Mouse (Mus musculus): ENCODE measurements around the gene Gclm. TPM values are rescaled to one million over a fixed set of nuclear protein-coding genes. Genes with fewer than 3 reads are reported as not detected.
"Not testable (repeated sequence)": the region's sequence is repeated elsewhere in the genome, so short reads cannot be mapped to it uniquely, and the experiment has no call there.

Gene Gclm
- polyA plus RNA-seq, 1 experiment from 2014 or later = 367 TPM

DNA sequence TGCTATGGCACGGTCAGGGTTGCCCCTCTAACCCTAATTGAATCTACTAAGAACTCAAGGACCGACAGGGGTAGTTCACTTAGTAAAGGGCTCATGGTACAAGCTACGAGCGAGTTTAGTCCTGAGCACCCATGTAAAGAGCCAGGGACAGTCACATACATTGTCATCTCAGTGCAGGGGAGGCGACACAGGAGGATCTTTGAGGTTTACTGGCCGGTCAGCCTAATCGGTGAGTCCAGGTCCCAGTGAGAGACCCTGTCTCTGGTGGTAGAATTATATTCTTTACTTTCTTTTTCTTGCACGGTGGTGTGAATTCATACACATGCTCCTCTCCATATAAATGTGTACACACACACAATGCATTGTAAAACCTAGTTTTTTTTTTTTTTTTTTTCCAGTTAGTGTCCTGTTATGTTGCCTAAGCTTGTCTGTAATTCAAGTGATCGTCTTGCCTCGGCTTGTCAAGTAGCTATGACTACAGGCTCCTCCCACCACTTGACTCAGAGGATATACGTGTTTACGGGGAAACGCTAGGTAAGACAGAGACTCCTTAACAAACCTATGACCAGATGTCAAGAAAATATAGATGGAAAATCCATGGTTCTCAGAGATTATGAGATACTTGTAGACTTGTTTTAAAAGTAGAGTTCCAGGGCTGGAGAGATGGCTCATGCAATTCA is 33.8 kb upstream of the Gclm start:
- H3K9me3 ChIP-seq (ENCODE audit: control insufficient read depth, low read length) = no peaks in the 10 kb centered on the region
- no peak overlapping the region for H3K4me3 ChIP-seq (ENCODE audit: low read depth, low read length)
- DNase-seq (ENCODE audit: low spot score) = no peak
- no peak overlapping the region for H3K27ac ChIP-seq (ENCODE audit: low read depth, low read length)
- no peaks in the 10 kb centered on the region for H3K27me3 ChIP-seq (replicated peaks; ENCODE audit: control insufficient read depth, insufficient read depth, low read length)
- no peak overlapping the region for H3K9ac ChIP-seq (ENCODE audit: low read depth, low read length)
- H3K4me2 ChIP-seq = no peak overlapping the region
- WGBS = 71% methylated on average over 13 of the region's 13 CpGs
- H3K4me1 ChIP-seq (replicated peaks; ENCODE audit: control insufficient read depth, insufficient read depth, low read length) = no peaks in the 10 kb centered on the region
- no peaks in the 10 kb centered on the region for H3K36me3 ChIP-seq (ENCODE audit: control insufficient read depth, insufficient read depth, low read length)
- ATAC-seq (replicated peaks; ENCODE audit: low FRiP score) = no peak

DNA sequence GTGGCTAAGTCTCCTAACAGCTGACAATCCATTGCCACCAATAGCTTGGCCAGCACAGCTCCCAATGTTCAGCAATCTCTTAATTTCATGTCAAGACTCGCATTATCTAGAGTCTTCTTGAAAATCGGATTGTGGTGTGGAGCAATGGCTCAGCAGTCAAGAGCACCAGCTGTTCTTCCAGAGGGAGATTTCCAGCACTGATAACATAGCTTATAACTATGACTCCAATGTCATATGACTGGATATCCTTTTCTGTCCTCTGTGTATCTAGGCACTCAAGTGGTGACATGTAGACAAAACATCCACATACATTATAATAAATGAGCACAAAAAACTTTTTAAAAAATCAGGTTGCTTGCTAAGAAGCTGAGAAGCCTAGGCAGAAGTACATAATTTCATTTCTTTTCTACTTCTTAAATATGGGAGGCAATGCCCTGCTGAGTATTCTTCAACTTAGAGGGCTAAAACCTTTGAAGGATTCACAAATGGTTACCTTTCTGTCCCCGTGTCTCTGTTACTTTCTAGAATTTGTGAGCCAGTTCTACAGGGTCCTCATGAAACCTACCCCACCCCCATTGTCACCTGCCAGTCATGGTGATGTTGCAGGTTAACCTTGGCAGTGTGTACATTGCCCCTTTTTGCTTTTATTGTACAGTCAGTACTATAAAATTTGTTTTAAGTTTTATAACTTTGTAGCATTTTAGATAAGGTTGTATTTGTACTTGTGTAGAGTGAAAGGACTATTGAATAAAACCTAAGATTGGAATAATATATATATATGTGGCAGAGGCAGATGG is 23.9 kb upstream of the Gclm start:
- no peaks in the 10 kb centered on the region for H3K36me3 ChIP-seq (ENCODE audit: control insufficient read depth, insufficient read depth, low read length)
- H3K4me1 ChIP-seq (replicated peaks; ENCODE audit: control insufficient read depth, insufficient read depth, low read length) = no peaks in the 10 kb centered on the region
- WGBS = 82% methylated on average over 3 of the region's 3 CpGs
- no peaks in the 10 kb centered on the region for H3K27me3 ChIP-seq (replicated peaks; ENCODE audit: control insufficient read depth, insufficient read depth, low read length)
- DNase-seq (ENCODE audit: low spot score) (no peak), ATAC-seq (replicated peaks; ENCODE audit: low FRiP score) (no peak)
- no peak overlapping the region for H3K4me2 ChIP-seq
- no peaks in the 10 kb centered on the region for H3K9me3 ChIP-seq (ENCODE audit: control insufficient read depth, low read length)
- H3K27ac ChIP-seq (ENCODE audit: low read depth, low read length) = no peak overlapping the region
- no peak overlapping the region for H3K4me3 ChIP-seq (ENCODE audit: low read depth, low read length)
- no peak overlapping the region for H3K9ac ChIP-seq (ENCODE audit: low read depth, low read length)

DNA sequence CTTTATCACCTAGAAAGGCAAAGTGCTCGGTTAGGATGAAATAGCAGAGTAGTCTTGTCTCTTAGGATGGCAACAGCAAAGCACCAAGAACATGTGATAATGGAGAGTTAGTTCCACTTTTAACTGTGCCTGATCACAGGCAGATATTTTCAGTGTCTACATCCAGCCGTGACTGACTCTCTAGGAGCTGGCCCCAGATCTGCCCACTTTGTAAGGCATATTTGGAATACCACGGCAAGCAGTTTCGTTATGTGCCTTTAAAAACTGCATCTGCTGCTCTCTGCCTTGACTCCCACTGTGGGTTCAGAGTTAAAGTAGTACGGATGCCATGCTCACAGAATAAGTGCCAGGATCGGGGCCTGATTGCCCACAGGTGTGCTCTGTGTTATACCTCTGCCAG is 18.4 kb upstream of the Gclm start:
- not testable (repeated sequence) for ATAC-seq (replicated peaks; ENCODE audit: low FRiP score); H3K4me2 ChIP-seq; H3K4me1 ChIP-seq (replicated peaks; ENCODE audit: control insufficient read depth, insufficient read depth, low read length); H3K27ac ChIP-seq (ENCODE audit: low read depth, low read length); H3K9me3 ChIP-seq (ENCODE audit: control insufficient read depth, low read length); H3K9ac ChIP-seq (ENCODE audit: low read depth, low read length); H3K27me3 ChIP-seq (replicated peaks; ENCODE audit: control insufficient read depth, insufficient read depth, low read length); DNase-seq (ENCODE audit: low spot score); H3K36me3 ChIP-seq (ENCODE audit: control insufficient read depth, insufficient read depth, low read length); H3K4me3 ChIP-seq (ENCODE audit: low read depth, low read length)
- 72% methylated on average over 6 of the region's 6 CpGs for WGBS

DNA sequence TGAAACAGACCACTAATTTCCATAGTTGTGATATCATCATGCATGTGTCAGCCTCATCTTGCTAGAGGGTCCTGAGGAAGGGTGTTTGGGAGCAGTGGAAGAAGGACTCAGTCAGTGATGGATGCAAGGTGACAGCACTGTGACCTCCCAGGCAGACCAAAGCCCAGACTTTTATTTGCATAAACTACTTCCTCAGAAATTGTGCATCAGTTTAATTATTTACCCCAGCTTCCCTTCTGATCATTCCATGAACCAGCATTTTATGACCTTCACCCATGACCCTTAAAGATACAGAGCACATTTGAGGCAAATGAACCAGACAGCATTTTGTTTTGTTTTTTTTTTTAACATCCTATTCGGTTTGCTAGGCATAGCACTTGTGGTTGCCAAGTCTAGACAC is 9.6 kb upstream of the Gclm start:
- DNase-seq (ENCODE audit: low spot score) (no peak), ATAC-seq (replicated peaks; ENCODE audit: low FRiP score) (no peak)
- 51% methylated on average over 1 of the region's 1 CpGs for WGBS
- no peaks in the 10 kb centered on the region for H3K27me3 ChIP-seq (replicated peaks; ENCODE audit: control insufficient read depth, insufficient read depth, low read length)
- H3K4me1 ChIP-seq (replicated peaks; ENCODE audit: control insufficient read depth, insufficient read depth, low read length) = no peaks in the 10 kb centered on the region
- no peak overlapping the region for H3K4me2 ChIP-seq
- no peaks in the 10 kb centered on the region for H3K36me3 ChIP-seq (ENCODE audit: control insufficient read depth, insufficient read depth, low read length)
- H3K9me3 ChIP-seq (ENCODE audit: control insufficient read depth, low read length) = no peaks in the 10 kb centered on the region
- no peak overlapping the region for H3K9ac ChIP-seq (ENCODE audit: low read depth, low read length)
- H3K4me3 ChIP-seq (ENCODE audit: low read depth, low read length) = no peak overlapping the region
- no peak overlapping the region for H3K27ac ChIP-seq (ENCODE audit: low read depth, low read length)

DNA sequence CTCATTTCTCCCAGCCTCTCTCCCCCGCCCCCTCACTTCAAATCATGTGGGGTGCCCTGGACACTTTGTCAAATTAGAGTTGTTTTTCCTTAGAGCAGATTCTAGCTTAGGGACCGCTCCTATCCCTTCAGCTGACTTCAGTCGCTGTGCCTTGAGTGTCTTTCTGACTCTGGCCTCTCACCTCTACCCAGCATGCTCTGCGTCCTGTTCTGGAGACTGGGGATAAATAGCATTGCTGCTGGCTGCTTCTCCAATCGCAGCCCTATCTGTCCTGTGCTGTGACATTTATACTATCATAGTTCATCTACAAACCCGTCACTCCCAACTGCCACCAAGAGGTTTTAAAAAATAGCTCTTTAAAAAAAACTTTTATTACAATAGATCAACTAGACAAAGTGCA is 2.5 kb upstream of the Gclm start:
- H3K4me2 ChIP-seq = peak overlapping the region; percentile 25
- H3K9ac ChIP-seq (ENCODE audit: low read depth, low read length) = 0 out of 2 replicates have a peak overlapping the region, but pooled peaks have one; percentile 13
- WGBS = 44% methylated on average over 6 of the region's 6 CpGs
- ATAC-seq (replicated peaks; ENCODE audit: low FRiP score) (peak; percentile 40), DNase-seq (ENCODE audit: low spot score) (no peak)
- no peaks in the 10 kb centered on the region for H3K9me3 ChIP-seq (ENCODE audit: control insufficient read depth, low read length)
- peaks cover 14% of the 10 kb centered on the region for H3K4me1 ChIP-seq (replicated peaks; ENCODE audit: control insufficient read depth, insufficient read depth, low read length)
- no peak overlapping the region for H3K4me3 ChIP-seq (ENCODE audit: low read depth, low read length)
- H3K36me3 ChIP-seq (ENCODE audit: control insufficient read depth, insufficient read depth, low read length) = no peaks in the 10 kb centered on the region
- H3K27me3 ChIP-seq (replicated peaks; ENCODE audit: control insufficient read depth, insufficient read depth, low read length) = no peaks in the 10 kb centered on the region
- H3K27ac ChIP-seq (ENCODE audit: low read depth, low read length) = peak overlapping the region; percentile 90

DNA sequence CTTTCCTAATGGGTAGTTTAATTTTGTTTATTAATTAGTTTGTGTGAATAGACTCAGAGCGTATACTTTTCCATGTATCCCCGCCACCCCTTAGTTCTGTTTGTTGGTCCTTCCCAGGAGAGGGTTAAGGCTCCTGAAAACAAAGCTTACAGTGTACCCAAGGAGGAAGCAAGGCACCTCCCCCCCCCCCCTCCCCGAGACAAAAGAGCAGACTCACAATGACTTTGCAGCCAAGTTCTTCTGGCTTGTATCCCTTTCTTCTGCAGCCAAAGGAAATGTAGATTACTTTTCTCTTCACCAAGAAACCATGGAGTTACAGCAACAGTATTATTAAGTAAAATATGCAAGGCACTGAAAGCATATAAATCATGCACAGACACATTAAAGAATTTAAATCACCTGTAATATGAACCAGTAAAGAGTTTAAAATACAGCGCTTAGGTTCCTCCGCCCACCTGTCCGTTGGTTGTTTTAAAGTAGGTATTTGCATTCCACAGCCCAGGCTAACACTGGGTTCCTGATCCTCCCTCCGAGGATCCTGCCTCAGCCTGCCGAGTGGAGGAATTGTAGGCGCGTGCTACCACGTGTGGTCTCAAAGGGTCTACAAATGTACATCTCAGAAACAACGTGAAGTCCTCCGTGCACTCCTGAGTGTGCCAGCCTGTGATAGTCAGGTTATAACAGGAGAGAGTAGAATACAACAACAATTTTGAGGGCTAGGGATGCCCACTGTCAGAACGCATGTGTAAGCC is 1.8 kb upstream of the Gclm start:
- H3K36me3 ChIP-seq (ENCODE audit: control insufficient read depth, insufficient read depth, low read length) = no peaks in the 10 kb centered on the region
- ATAC-seq (replicated peaks; ENCODE audit: low FRiP score) = no peak
- H3K9me3 ChIP-seq (ENCODE audit: control insufficient read depth, low read length) = no peaks in the 10 kb centered on the region
- no peak for DNase-seq (ENCODE audit: low spot score)
- no peaks in the 10 kb centered on the region for H3K27me3 ChIP-seq (replicated peaks; ENCODE audit: control insufficient read depth, insufficient read depth, low read length)
- no peak overlapping the region for H3K4me3 ChIP-seq (ENCODE audit: low read depth, low read length)
- peaks cover 16% of the 10 kb centered on the region for H3K4me1 ChIP-seq (replicated peaks; ENCODE audit: control insufficient read depth, insufficient read depth, low read length)
- peak overlapping the region; percentile 49 for H3K9ac ChIP-seq (ENCODE audit: low read depth, low read length)
- 49% methylated on average over 14 of the region's 14 CpGs for WGBS
- H3K27ac ChIP-seq (ENCODE audit: low read depth, low read length) = peak overlapping the region; percentile 90
- H3K4me2 ChIP-seq = peak overlapping the region; percentile 25

DNA sequence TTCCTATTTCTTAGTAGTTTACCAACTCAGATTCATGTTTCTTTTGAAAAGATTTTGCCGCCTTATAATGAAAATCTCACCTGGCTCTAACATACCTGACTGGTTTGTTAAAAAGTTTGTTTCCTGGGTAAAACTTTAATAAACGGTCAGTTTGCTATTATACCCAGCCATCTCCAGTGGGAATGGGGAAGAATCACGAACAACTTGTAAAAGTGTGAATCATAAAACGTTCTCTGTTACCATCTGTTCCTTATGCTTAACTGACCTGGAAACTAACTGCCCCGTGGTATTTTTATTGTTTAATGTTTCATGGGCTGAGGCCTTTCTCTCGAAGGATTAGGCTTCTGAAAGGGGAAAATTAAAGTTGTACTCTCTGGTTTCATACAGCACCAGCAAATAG is 598 bp upstream of the Gclm start:
- 60% methylated on average over 6 of the region's 6 CpGs for whole genome bisulfite sequencing
- Histone ChIP-seq H3K27me3 (replicated peaks; ENCODE audit: control insufficient read depth, insufficient read depth, low read length) (no peaks in the 10 kb centered on the region), H3K4me2 (peak overlapping the region; percentile 62), H3K36me3 (ENCODE audit: control insufficient read depth, insufficient read depth, low read length) (no peaks in the 10 kb centered on the region), H3K4me1 (replicated peaks; ENCODE audit: control insufficient read depth, insufficient read depth, low read length) (peaks cover 18% of the 10 kb centered on the region), H3K9ac (ENCODE audit: low read depth, low read length) (peak overlapping the region; percentile 38), H3K4me3 (ENCODE audit: low read depth, low read length) (peak overlapping the region; percentile 99), H3K27ac (ENCODE audit: low read depth, low read length) (peak overlapping the region; percentile 67), H3K9me3 (ENCODE audit: control insufficient read depth, low read length) (no peaks in the 10 kb centered on the region)
- ATAC-seq (replicated peaks; ENCODE audit: low FRiP score) (no peak), DNase-seq (ENCODE audit: low spot score) (no peak)

DNA sequence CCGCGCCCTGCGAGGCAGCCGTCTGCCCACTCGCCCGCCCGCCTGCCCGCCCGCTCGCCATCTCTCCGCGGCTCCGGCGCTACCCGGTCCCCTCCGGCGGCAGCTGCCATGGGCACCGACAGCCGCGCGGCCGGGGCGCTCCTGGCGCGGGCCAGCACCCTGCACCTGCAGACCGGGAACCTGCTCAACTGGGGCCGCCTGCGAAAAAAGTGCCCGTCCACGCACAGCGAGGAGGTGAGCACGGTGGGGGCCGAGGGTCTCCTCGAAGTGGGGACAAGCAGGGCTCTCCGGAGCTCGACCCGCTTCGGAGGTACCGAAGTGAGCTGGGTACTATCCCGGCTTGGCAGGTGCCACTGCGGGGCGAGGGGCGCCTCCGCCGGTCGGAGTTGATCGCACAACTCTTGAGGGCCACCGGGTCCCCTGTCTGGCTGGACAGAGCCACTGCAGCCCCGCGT is 548 bp downstream of the Gclm start:
- WGBS = under 1% methylated on average over 50 of the region's 50 CpGs

More for the DNA sequence above, 548 bp downstream of the Gclm start:
- DNase-seq (ENCODE audit: low spot score) (peak; percentile 73), ATAC-seq (replicated peaks; ENCODE audit: low FRiP score) (no peak)
- Histone ChIP-seq H3K36me3 (ENCODE audit: control insufficient read depth, insufficient read depth, low read length) (no peaks in the 10 kb centered on the region), H3K27me3 (replicated peaks; ENCODE audit: control insufficient read depth, insufficient read depth, low read length) (no peaks in the 10 kb centered on the region), H3K9me3 (ENCODE audit: control insufficient read depth, low read length) (no peaks in the 10 kb centered on the region), H3K4me1 (replicated peaks; ENCODE audit: control insufficient read depth, insufficient read depth, low read length) (peaks cover 22% of the 10 kb centered on the region), H3K4me3 (ENCODE audit: low read depth, low read length) (peak overlapping the region; percentile 99), H3K4me2 (peak overlapping the region; percentile 65), H3K9ac (ENCODE audit: low read depth, low read length) (peak overlapping the region; percentile 99), H3K27ac (ENCODE audit: low read depth, low read length) (peak overlapping the region; percentile 99)

All from liver, embryonic 11.5 days (tissue).